Comparison of ENCODE assay signal across 15 mouse cellular contexts in genomic region chr5:142128181-142128611, GRCm38 (mm10).
DNase-seq lines count a peak whose midpoint lies in the region; ATAC-seq lines count a peak whose summit lies in the region.
"Had no signal": no experiment of that assay in that cellular context is flagged by ENCODE, and none has a peak within 500 bp of the region (broad histone marks: within the 10 kb centered on the region; RNA-seq: fewer than 3 reads in every experiment).

No protein-coding gene starts in this region.

- H3K27me3 ChIP-seq in kidney, embryonic 15.5 days: no peaks in the 10 kb centered on the region
- H3K27me3 ChIP-seq in limb, embryonic 12.5 days: no peaks in the 10 kb centered on the region
- H3K27me3 ChIP-seq in forebrain, embryonic 13.5 days: no peaks in the 10 kb centered on the region
- H3K27me3 ChIP-seq: embryonic facial prominence, embryonic 12.5 days had no signal

- 7% methylated on average over 5 of the region's 5 CpGs for WGBS in kidney, embryonic 15.5 days
- 9% methylated on average over 5 of the region's 5 CpGs for WGBS in limb, embryonic 12.5 days
- 46% methylated on average over 5 of the region's 5 CpGs for WGBS in forebrain, embryonic 13.5 days

- no peak overlapping the region for H3K4me3 ChIP-seq in kidney, embryonic 15.5 days (replicated peaks)
- no peak overlapping the region for H3K4me3 ChIP-seq in limb, embryonic 12.5 days (replicated peaks)
- H3K4me3 ChIP-seq in forebrain, embryonic 13.5 days: no peak overlapping the region
- H3K4me3 ChIP-seq: embryonic facial prominence, embryonic 12.5 days; myocyte had no signal

- H3K4me1 ChIP-seq in kidney, embryonic 15.5 days: peaks cover 18% of the 10 kb centered on the region
- H3K4me1 ChIP-seq in limb, embryonic 12.5 days (replicated peaks): peaks cover 27% of the 10 kb centered on the region
- H3K4me1 ChIP-seq in forebrain, embryonic 13.5 days: peaks cover 6% of the 10 kb centered on the region; the same call in 1 of the 2 replicates
- H3K4me1 ChIP-seq: embryonic facial prominence, embryonic 12.5 days had no signal

- peak; percentile 87 for ATAC-seq in kidney, embryonic 15.5 days (replicated peaks; ENCODE audit: low FRiP score)
- ATAC-seq in limb, embryonic 12.5 days (ENCODE audit: insufficient number of reproducible peaks, insufficient read depth, low FRiP score, low TSS enrichment, low read depth): 0 out of 2 replicates have a peak, but pooled peaks have one; percentile 37
- ATAC-seq in forebrain, embryonic 13.5 days: no peak
- ATAC-seq: intestine, embryonic 16.5 days had no signal

- DNase-seq in kidney, postnatal 36 days: no peak
- DNase-seq in ovary, postnatal 14 days (ENCODE audit: low spot score): peak; percentile 5
- no peak for DNase-seq in ovary, postnatal 36 days (ENCODE audit: low spot score)
- no peak for DNase-seq in B cell, adult 2 months
- DNase-seq in left cerebral cortex, adult 11 months (ENCODE audit: low spot score): no peak
- DNase-seq: adrenal gland, postnatal 10 days; cerebellum, adult 9-10 months; heart, adult 11 months; lung, postnatal 14 days had no signal

- H3K27ac ChIP-seq in kidney, embryonic 15.5 days: peak overlapping the region; percentile 70
- 0 out of 2 replicates have a peak overlapping the region, but pooled peaks have one; percentile 29 for H3K27ac ChIP-seq in limb, embryonic 12.5 days
- no peak overlapping the region for H3K27ac ChIP-seq in forebrain, embryonic 13.5 days
- H3K27ac ChIP-seq: embryonic facial prominence, embryonic 12.5 days had no signal

- no peaks in the 10 kb centered on the region for H3K36me3 ChIP-seq in kidney, embryonic 15.5 days
- no peaks in the 10 kb centered on the region for H3K36me3 ChIP-seq in limb, embryonic 12.5 days
- H3K36me3 ChIP-seq in forebrain, embryonic 13.5 days (ENCODE audit: poor library complexity, severe bottlenecking): no peaks in the 10 kb centered on the region
- H3K36me3 ChIP-seq: embryonic facial prominence, embryonic 12.5 days had no signal

- H3K9me3 ChIP-seq in kidney, embryonic 15.5 days (replicated peaks): no peaks in the 10 kb centered on the region
- H3K9me3 ChIP-seq in limb, embryonic 12.5 days: no peaks in the 10 kb centered on the region
- H3K9me3 ChIP-seq in forebrain, embryonic 13.5 days (replicated peaks): no peaks in the 10 kb centered on the region
- H3K9me3 ChIP-seq: embryonic facial prominence, embryonic 12.5 days had no signal

- no peak overlapping the region for H3K4me2 ChIP-seq in kidney, embryonic 15.5 days
- H3K4me2 ChIP-seq in limb, embryonic 12.5 days: no peak overlapping the region
- no peak overlapping the region for H3K4me2 ChIP-seq in forebrain, embryonic 13.5 days
- H3K4me2 ChIP-seq: embryonic facial prominence, embryonic 12.5 days had no signal

- H3K9ac ChIP-seq in kidney, embryonic 15.5 days: no peak overlapping the region
- no peak overlapping the region for H3K9ac ChIP-seq in limb, embryonic 12.5 days (replicated peaks)
- H3K9ac ChIP-seq in forebrain, embryonic 13.5 days: no peak overlapping the region
- H3K9ac ChIP-seq: embryonic facial prominence, embryonic 12.5 days had no signal
